Mouse (Mus musculus) embryo, embryonic 11.5 days (tissue): ENCODE results near the gene Slc10a4.
"Not testable (repeated sequence)": the region's sequence is repeated elsewhere in the genome, so short reads cannot be mapped to it uniquely, and the experiment has no call there.

Experiments
- DNase-seq: peaks from one replicate; pipeline ENCODE4 v3.0.0-alpha.2; 2012; ENCODE audit warnings: low read depth, low spot score

Slc10a4 gene

DNA sequence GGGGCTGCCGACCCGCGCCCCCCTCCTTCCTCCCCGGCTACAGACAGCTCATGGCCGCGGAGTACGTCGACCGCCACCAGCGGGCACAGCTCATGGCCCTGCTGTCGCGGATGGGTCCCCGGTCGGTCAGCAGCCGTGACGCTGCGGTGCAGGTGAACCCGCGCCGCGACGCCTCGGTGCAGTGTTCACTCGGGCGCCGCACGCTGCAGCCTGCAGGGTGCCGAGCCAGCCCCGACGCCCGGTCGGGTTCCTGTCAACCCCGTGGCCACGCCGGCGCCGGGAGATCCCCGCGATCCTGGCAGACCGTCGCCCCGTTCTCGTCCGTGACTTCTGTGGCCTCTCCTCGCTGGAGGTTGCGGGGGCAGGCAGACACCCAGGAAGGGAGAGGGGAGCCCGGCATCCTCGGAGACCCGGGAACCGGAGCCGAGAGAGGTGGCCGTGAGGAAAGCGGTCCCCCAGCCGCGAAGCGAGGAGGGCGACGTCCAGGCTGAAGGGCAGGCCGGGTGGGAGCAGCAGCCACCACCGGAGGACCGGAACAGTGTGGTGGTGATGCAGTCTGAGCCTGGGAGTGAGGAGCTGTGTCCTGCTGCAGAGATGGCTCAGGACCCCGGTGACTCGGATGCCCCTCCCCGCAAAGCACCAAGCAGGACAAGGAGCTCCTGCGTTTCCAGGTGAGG, 7.1 kb downstream of the Slc10a4 start:
- DNase-seq: not testable (repeated sequence)

DNA sequence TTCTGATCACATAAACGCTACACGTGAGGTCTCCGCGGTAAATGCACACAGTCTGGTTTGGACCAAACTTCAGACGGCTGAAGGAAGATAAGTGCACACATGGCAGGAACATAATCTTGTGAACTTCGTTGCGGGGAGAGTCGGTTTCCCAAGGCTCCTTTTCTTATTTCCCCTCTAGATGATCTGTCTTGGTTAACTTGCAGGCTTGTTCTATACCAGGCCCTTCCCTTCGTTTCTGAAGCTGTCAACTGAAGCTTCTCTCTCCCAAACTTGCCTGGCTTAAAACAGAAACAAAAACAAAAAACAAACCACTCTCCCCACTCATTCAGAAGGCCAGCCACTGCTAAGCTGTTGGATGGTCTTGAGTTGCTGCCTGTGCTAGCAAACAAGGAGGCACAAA, 8.1 kb downstream of the Slc10a4 start:
- DNase-seq: no peak

DNA sequence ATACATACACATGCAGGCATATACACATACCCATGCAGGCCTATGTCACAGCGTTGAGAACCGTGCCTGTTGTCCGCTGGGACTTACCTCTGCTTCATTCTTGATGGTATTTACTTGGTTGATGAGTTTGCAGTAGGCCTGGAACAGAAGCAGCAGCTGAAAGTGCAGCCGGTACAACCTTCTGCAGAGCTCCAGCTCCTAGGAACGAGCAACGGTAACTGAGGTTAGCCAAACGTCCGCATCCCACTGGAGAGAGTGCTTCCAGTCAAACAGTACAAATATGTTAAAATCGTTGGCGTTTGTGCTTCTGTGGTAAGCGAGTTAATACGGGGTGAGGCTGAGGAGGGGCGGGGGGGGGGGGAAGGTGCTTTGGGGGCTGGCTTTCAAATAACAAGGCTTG, 17.1 kb downstream of the Slc10a4 start:
- DNase-seq: no peak

DNA sequence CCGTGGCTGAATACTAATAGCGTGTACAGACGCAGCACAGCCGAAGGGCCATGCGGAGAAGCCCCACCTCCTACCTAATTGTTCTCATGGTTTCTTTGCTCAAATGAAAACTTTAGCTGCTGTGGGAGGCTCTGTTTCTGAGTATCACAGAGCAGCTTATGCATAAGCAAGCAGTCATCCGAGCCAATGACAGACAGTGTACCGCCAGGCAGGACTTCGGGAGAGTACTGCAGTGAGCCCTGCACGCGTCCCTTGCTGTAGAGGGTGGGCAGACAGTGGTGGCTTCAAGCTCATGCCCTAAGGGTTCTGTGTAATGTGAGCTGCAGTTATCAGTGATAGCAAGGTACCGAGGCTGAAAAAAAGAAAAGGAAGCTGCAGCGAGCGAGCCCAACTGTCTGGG, 22.0 kb downstream of the Slc10a4 start:
- DNase-seq: no peak

DNA sequence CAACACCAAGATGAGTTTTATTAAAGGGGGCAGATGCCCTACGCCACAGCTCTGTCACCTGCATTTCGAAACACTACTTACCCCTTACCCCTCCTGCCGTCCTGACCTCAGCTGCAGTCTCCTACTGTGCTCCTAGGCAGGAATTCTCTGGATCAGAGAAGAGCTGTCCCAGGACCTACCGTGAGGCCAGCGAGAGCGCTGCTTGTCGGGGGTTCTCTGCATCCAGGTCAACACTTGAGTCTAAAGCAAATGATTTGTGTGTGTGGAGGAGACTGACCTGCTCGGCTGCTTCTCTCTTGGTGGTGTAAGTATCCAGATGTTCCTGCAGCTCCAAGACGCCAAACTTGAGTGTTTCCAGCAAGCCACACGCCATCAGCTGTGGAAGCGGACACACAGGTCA, 25.8 kb downstream of the Slc10a4 start:
- no peak for DNase-seq

DNA sequence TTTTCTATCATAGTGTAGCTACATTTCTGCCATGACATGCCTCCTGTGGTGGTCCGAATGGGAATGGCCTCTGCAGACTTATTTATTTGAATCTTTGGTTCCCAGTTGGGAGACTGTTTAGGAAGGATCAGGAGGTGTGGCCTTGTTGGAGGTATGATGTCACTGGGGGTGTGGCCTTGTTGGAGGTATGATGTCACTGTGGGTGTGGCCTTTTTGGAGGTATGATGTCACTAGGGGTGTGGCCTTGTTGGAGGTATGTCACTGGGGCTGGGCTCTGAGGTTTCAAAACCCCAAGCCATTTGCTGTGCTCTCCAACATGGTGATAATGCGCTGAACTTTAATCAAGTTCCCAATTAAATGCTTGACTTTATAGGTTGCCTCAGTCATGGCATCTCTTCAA, 37.4 kb downstream of the Slc10a4 start:
- DNase-seq: no peak

DNA sequence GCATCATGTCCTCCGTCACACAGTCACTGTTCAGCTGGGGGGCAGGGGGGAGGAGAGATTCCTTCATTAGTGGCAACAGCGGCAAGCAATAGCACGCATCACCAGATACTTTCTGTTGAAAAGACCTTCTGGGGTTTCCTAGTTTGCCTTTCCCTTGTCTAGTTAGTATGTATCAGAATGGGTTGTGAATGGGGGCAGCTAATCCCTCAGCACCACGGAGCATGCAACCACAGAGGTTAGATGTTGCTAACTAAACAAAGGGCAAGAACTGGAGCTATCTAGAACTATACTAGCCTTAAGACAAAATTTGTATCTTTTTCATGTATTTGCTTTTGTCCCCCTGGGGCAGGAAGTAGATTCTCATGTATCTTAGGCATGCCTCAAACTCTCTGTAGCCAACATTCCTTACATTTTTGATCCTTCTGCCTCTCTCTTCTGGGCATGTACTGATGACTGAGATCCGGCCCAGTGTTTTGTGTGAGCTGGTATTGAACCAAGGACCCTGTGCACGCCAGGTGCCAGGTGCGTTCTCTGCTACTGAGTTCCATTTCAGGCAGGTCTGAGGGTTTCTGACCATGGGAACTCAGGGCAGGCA, 41.1 kb downstream of the Slc10a4 start:
- DNase-seq: no peak

DNA sequence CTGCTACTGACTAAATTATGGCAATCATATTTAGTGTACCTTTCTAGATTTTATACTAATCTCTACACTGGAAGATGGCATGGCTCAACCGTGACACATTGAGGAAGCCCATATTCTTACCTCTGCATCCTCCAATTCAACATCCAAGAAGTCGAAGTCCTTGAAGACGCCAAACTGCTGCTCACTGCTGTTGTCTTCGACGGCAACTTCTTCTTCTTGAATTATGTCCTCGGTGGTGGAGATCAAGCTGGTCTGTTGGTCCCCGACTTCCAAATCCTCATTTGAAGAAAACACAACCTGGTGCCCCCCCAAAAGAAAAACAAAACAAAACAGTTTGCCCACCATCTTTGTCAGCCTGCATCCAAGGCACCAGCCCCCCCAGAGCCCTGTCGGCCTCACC, 47.2 kb downstream of the Slc10a4 start:
- DNase-seq: no peak

DNA sequence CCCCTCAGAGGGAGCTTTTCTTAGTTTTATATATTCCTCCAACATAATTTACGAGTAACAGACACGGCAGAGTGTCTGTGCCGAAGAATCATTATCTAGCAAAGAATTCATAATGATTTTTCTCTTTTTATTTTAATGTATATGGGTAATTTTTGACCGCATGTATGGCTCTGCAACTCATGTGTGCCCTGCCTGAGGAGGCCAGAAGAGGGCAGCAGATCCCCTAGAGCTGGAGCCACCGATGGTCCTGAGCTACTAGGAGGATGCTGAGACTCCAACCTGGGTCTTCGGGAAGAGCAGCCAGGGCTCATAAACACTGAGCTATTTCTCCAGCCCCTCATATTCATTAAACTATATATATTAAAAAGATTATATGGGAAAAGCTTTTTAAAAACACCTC, 49.8 kb downstream of the Slc10a4 start:
- DNase-seq: no peak

DNA sequence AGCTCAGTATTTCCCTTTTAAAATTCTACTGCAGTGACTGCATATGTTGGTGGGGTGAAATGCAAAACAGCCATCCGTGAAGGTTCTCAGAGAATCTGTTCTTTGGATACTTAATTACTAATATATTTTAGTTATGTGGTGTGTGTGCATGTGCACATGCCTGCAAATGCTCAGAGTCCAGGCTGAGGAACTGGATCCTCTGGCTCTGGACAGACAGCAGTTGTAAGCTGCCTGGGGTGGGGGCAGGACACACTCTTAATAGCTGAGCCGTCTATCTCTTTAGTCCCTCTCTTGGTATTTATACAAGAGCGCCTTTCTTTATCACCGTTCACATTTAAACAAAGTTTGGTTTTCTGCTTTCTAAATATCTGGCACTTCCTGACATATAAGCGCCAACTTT, 50.3 kb downstream of the Slc10a4 start:
- no peak for DNase-seq

DNA sequence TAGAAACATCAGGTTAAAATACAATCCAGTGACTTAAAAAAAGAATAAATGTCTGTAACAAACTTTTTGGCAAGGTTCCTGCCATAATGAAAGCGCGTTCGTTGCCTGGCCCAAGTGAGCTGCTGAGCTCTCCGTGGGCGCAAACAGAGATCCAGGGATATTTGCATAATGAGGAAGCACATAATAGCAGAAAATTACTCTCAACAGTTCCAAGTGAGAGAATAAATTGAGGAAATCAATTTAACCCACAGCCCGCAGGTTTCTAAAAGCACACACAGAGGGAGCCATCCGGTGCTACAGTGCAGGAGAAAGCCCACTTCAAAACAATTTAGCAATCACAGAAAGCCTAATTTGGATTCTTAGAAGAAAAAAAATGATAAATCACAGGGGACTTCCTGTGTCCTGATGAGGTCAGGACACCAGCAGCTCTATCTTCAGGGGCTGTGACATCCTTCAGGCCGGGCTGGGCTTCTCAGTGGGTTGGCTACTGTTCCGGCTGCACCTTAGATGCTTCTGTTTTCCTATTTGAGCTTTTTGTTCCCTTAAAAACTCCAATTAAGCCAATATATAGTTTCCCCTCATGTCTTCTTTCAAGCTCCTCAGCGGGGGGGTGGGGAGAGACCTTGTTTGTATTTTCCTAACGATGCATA, 54.9 kb downstream of the Slc10a4 start:
- DNase-seq: no peak
